Mouse (Mus musculus) heart, postnatal 0 days (tissue): ENCODE data around the gene Prdm15. TPM values are rescaled to one million over a fixed set of nuclear protein-coding genes. Genes with fewer than 3 reads are reported as not detected.
A peak's percentile ranks its signal among the peaks of the same experiment; 100 is the strongest.

Source experiments
- ATAC-seq: fragments of 200-750 bp; cut with Nextera tagmentation; 2 replicates; pipeline ENCODE4 v1.8.0; 2017; ENCODE audit warnings: low read depth, moderate number of reproducible peaks, moderate library complexity; ENCODE audit not compliant: insufficient read depth
- DNase-seq: peaks from one replicate; pipeline ENCODE4 v3.0.0-alpha.2; 2016; ENCODE audit warnings: low spot score
- H3K27ac ChIP-seq: fragments of 300-500 bp; sonication (generic); 2 replicates; pipeline ENCODE4 v1.5.1; 2014; ENCODE audit warnings: low read depth, mild to moderate bottlenecking
- H3K27me3 ChIP-seq: fragments of 300-500 bp; sonication (generic); 2 replicates; pipeline ENCODE4 v1.6.1; 2014; ENCODE audit warnings: low read length, mixed read lengths; ENCODE audit not compliant: control insufficient read depth, insufficient read depth
- H3K36me3 ChIP-seq: fragments of 300-500 bp; sonication (generic); replicated peaks from 2 replicates; pipeline ENCODE4 v1.6.1; 2014; ENCODE audit warnings: low read length, mixed read lengths; ENCODE audit not compliant: control insufficient read depth, insufficient read depth
- H3K4me1 ChIP-seq: fragments of 300-500 bp; sonication (generic); 2 replicates; pipeline ENCODE4 v1.6.1; 2014; ENCODE audit warnings: antibody characterized with exemption; ENCODE audit not compliant: control insufficient read depth, insufficient read depth
- H3K4me2 ChIP-seq: fragments of 300-500 bp; sonication (generic); 2 replicates; pipeline ENCODE4 v1.6.1; 2014; ENCODE audit warnings: low read depth, mild to moderate bottlenecking, low read length, moderate library complexity
- H3K4me3 ChIP-seq: fragments of 300-500 bp; sonication (generic); 2 replicates; pipeline ENCODE4 v1.5.1; 2014; ENCODE audit warnings: low read depth, low read length
- H3K9ac ChIP-seq: fragments of 300-500 bp; sonication (generic); replicated peaks from 2 replicates; pipeline ENCODE4 v1.6.1; 2014; ENCODE audit warnings: low read depth, low read length, mixed read lengths
- H3K9me3 ChIP-seq: fragments of 300-500 bp; sonication (generic); replicated peaks from 2 replicates; pipeline ENCODE4 v1.6.1; 2016; ENCODE audit warnings: low read length; ENCODE audit not compliant: control insufficient read depth
- CTCF ChIP-seq: IDR thresholded peaks from 2 replicates; pipeline ENCODE4 v1.5.1; 2016; ENCODE audit warnings: antibody characterized with exemption, control low read depth, low read depth
- EP300 ChIP-seq: IDR thresholded peaks from 2 replicates; pipeline ENCODE4 v1.6.1; 2016; ENCODE audit warnings: antibody characterized with exemption, low read depth
- WGBS: fragments of 180-500 bp; shearing (Covaris S2); extraction: QIAGEN DNeasy Blood & Tissue Kit; methylation state at CpG from one replicate; pipeline ENCODE4 v1.1.7; 2014; 5-methylcytosine and 5-hydroxymethylcytosine counted together
- polyA plus RNA-seq: library from polyadenylated mRNA; unstranded; fragments of >200 nt; fragmentation: Nextera tagmentation; extraction: Ambion mirVana; gene quantifications from 2 replicates; pipeline ENCODE4 v1.2.1, GENCODE M21; 2015
- total RNA-seq: library from RNA; depleted of rRNA; stranded (reverse); fragments of >200 nt; gene quantifications from 2 replicates; pipeline ENCODE4 v1.2.3, GENCODE M21; 2014; ENCODE audit warnings: low replicate concordance; rRNA removed

Prdm15 gene
- total RNA-seq (1.4 and 23.7 TPM in 2 replicates), polyA plus RNA-seq (2.3 TPM in 2 replicates)

GRCm38 (mm10) chr16:97851741-97852319, at the start of gene Prdm15:
Gene Prdm15, minus strand, starts transcription at chr16:97851850.
- WGBS = under 1% methylated on average over 31 of the region's 31 CpGs
- Histone ChIP-seq H3K9ac (peak within 1 kb of the TSS; percentile 99), H3K9me3 (no peaks in the 10 kb centered on the region), H3K27ac (peak within 1 kb of the TSS; percentile 99), H3K27me3 (no peaks in the 10 kb centered on the region), H3K4me2 (peak within 1 kb of the TSS; percentile 87), H3K36me3 (no peaks in the 10 kb centered on the region), H3K4me1 (peaks cover 28% of the 10 kb centered on the region), H3K4me3 (peak within 1 kb of the TSS; percentile 96)
- no peak for TF ChIP-seq CTCF
- ATAC-seq (peak; percentile 82), DNase-seq (peak; percentile 82)

GRCm38 (mm10) chr16:97897346-97898024, 45.8 kb upstream of the Prdm15 start:
- Histone ChIP-seq H3K27ac (peak overlapping the region; percentile 69), H3K4me2 (peak overlapping the region; percentile 39), H3K9ac (no peak overlapping the region), H3K9me3 (no peaks in the 10 kb centered on the region), H3K4me3 (peak overlapping the region; percentile 14; the same call in 1 of the 2 replicates), H3K36me3 (no peaks in the 10 kb centered on the region), H3K4me1 (peaks cover 23% of the 10 kb centered on the region), H3K27me3 (no peaks in the 10 kb centered on the region)
- WGBS = 17% methylated on average over 5 of the region's 5 CpGs
- TF ChIP-seq CTCF (no peak), EP300 (no peak)
- DNase-seq (peak; percentile 86), ATAC-seq (peak; percentile 95)

- no peaks in the 10 kb centered on the region for H3K9me3 ChIP-seq
- TF ChIP-seq CTCF = no peak
- no peak for DNase-seq
- no peak overlapping the region for H3K9ac ChIP-seq
- H3K36me3 ChIP-seq = peaks cover 48% of the 10 kb centered on the region
- H3K4me3 ChIP-seq = no peak overlapping the region
- no peaks in the 10 kb centered on the region for H3K4me1 ChIP-seq
- no peak for ATAC-seq
- H3K4me2 ChIP-seq = no peak overlapping the region
- no peak overlapping the region for H3K27ac ChIP-seq
- H3K27me3 ChIP-seq = no peaks in the 10 kb centered on the region
Measured at GRCm38 (mm10) chr16:97887762-97888161, 36.1 kb upstream of the Prdm15 start.

GRCm38 (mm10) chr16:97883696-97884095, 32.0 kb upstream of the Prdm15 start:
- H3K4me1 ChIP-seq = no peaks in the 10 kb centered on the region
- WGBS = 83% methylated on average over 1 of the region's 1 CpGs
- DNase-seq (no peak), ATAC-seq (no peak)
- H3K36me3 ChIP-seq = peaks cover 34% of the 10 kb centered on the region
- H3K9ac ChIP-seq = no peak overlapping the region
- H3K4me2 ChIP-seq = no peak overlapping the region
- H3K9me3 ChIP-seq = no peaks in the 10 kb centered on the region
- TF ChIP-seq EP300 = no peak
- TF ChIP-seq CTCF = no peak
- H3K4me3 ChIP-seq = no peak overlapping the region
- no peaks in the 10 kb centered on the region for H3K27me3 ChIP-seq
- no peak overlapping the region for H3K27ac ChIP-seq

- no peak overlapping the region for H3K27ac ChIP-seq
- H3K9me3 ChIP-seq = no peaks in the 10 kb centered on the region
- H3K27me3 ChIP-seq = no peaks in the 10 kb centered on the region
- H3K36me3 ChIP-seq = peaks cover 34% of the 10 kb centered on the region
- ATAC-seq (no peak), DNase-seq (no peak)
- no peak overlapping the region for H3K4me3 ChIP-seq
- no peaks in the 10 kb centered on the region for H3K4me1 ChIP-seq
- no peak overlapping the region for H3K4me2 ChIP-seq
- H3K9ac ChIP-seq = no peak overlapping the region
- TF ChIP-seq CTCF (no peak), EP300 (no peak)
Measured at GRCm38 (mm10) chr16:97882891-97883290, 31.2 kb upstream of the Prdm15 start.
